Comparison of ENCODE assay signal across 8 mouse cellular contexts in the genomic region with DNA sequence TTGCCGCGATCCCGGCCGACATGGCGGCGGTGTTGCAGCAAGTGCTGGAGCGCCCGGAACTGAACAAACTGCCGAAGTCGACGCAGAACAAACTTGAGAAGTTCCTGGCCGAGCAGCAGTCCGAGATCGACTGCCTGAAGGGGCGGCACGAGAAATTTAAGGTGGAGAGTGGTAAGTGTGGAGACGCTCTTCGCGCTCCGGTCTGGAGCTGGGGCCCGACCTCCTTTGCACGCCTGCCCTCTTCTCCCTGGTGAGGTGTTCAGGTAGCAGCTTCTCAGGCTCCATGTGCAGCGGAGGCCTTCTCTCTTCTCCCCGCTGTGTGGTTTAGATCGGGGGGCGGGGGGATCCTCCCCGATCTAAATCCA. TPM values are rescaled to one million over a fixed set of nuclear protein-coding genes. Genes with fewer than 3 reads are reported as not detected.
DNase-seq lines count a peak whose midpoint lies in the region; ATAC-seq and TF ChIP-seq lines count a peak whose summit lies in the region.

No protein-coding gene starts in this region.

- peaks cover 13% of the 10 kb centered on the region for H3K4me1 ChIP-seq in forebrain, embryonic 15.5 days
- H3K4me1 ChIP-seq in liver, embryonic 16.5 days (ENCODE audit: control insufficient read depth, low read depth, low read length), result peaks cover 3% of the 10 kb centered on the region

- peak overlapping the region; percentile 72 for H3K9ac ChIP-seq in forebrain, embryonic 15.5 days (replicated peaks)
- peak overlapping the region; percentile 91 for H3K9ac ChIP-seq in liver, embryonic 16.5 days (ENCODE audit: low read depth, low read length)

- peak overlapping the region; percentile 61 for H3K4me2 ChIP-seq in forebrain, embryonic 15.5 days (replicated peaks)
- H3K4me2 ChIP-seq in liver, embryonic 16.5 days (ENCODE audit: low read depth, low read length), result peak overlapping the region; percentile 71

- peaks cover 35% of the 10 kb centered on the region for H3K36me3 ChIP-seq in forebrain, embryonic 15.5 days
- peaks cover 11% of the 10 kb centered on the region for H3K36me3 ChIP-seq in liver, embryonic 16.5 days (ENCODE audit: control insufficient read depth, insufficient read depth)

- intact Hi-C loops in gastrocnemius, adult 2 months (cut with DNase I), result no loop called here

- no peaks in the 10 kb centered on the region for H3K9me3 ChIP-seq in forebrain, embryonic 15.5 days
- no peaks in the 10 kb centered on the region for H3K9me3 ChIP-seq in liver, embryonic 16.5 days (replicated peaks; ENCODE audit: control insufficient read depth, low read length)

- no peak for TF ChIP-seq CTCF in gastrocnemius, adult 2 months (IDR thresholded peaks at IDR 0.05)

- under 1% methylated on average over 27 of the region's 27 CpGs for WGBS in forebrain, embryonic 15.5 days
- WGBS in liver, embryonic 16.5 days (ENCODE audit: insufficient replicate concordance), result under 1% methylated on average over 27 of the region's 27 CpGs

- H3K27me3 ChIP-seq in forebrain, embryonic 15.5 days, result no peaks in the 10 kb centered on the region
- no peaks in the 10 kb centered on the region for H3K27me3 ChIP-seq in liver, embryonic 16.5 days (ENCODE audit: control insufficient read depth, insufficient read depth, low read depth, low read length)

- peak; percentile 13 for ATAC-seq in CD4-positive, CD25-positive, alpha-beta regulatory T cell, adult 4 months
- peak; percentile 46 for ATAC-seq in forebrain, embryonic 15.5 days (replicated peaks)
- ATAC-seq in liver, embryonic 16.5 days (ENCODE audit: low read depth), result peak; percentile 8

- H3K27ac ChIP-seq in gastrocnemius, adult 2 months, result peak overlapping the region; percentile 99
- peak overlapping the region; percentile 97 for H3K27ac ChIP-seq in forebrain, embryonic 15.5 days (replicated peaks)
- peak overlapping the region; percentile 95 for H3K27ac ChIP-seq in liver, embryonic 16.5 days (ENCODE audit: low read length)

- peak overlapping the region; percentile 96 for H3K4me3 ChIP-seq in gastrocnemius, adult 2 months
- peak overlapping the region; percentile 90 for H3K4me3 ChIP-seq in forebrain, embryonic 15.5 days
- peak overlapping the region; percentile 94 for H3K4me3 ChIP-seq in liver, embryonic 16.5 days (ENCODE audit: low read depth, low read length)

- no peak for DNase-seq in gastrocnemius, adult 2 months
- DNase-seq in gastrocnemius, adult 18-20 months (ENCODE audit: low spot score), result no peak
- DNase-seq in cerebellum, postnatal 36 days, result no peak
- DNase-seq in cerebellum, adult 11 months, result no peak
- no peak for DNase-seq in kidney, adult 9 months

RNA-seq across cellular contexts. Expression of gene Odr4, which starts 0.6 kb away (rescaled TPM):
- 10 to 100 TPM; 20.6 to 24.3 TPM for total RNA-seq in gastrocnemius, adult 2 months (2021)
- total RNA-seq in gastrocnemius, adult 18-20 months (2021), result 10 to 100 TPM; 22.2 to 23.3 TPM
- 10 to 100 TPM; 33.8 to 35.0 TPM for polyA plus RNA-seq in CD4-positive, CD25-positive, alpha-beta regulatory T cell, adult 4 months (2017; shearing (Covaris generic))
- 42.9 and 43.3 TPM in 2 replicates for polyA plus RNA-seq in forebrain, embryonic 15.5 days (2015; fragmentation: Nextera tagmentation; extraction: Ambion mirVana)
- 14.7 and 15.8 TPM in 2 replicates for polyA plus RNA-seq in liver, embryonic 16.5 days (2015; fragmentation: Nextera tagmentation; extraction: Ambion mirVana)

RNA-seq across cellular contexts. Expression of gene Tpr, which starts 0.8 kb away (rescaled TPM):
- total RNA-seq in gastrocnemius, adult 2 months (2021), result 100 to 1,000 TPM; 102 to 106 TPM
- 100 to 1,000 TPM; 102 to 105 TPM for total RNA-seq in gastrocnemius, adult 18-20 months (2021)
- 100 to 1,000 TPM; 194 to 195 TPM for polyA plus RNA-seq in CD4-positive, CD25-positive, alpha-beta regulatory T cell, adult 4 months (2017; shearing (Covaris generic))
- 158 and 161 TPM in 2 replicates for polyA plus RNA-seq in forebrain, embryonic 15.5 days (2015; fragmentation: Nextera tagmentation; extraction: Ambion mirVana)
- polyA plus RNA-seq in liver, embryonic 16.5 days (2015; fragmentation: Nextera tagmentation; extraction: Ambion mirVana), result 59.5 and 66.0 TPM in 2 replicates
